Mouse (Mus musculus) Patski (cell line): ENCODE measurements around the gene Fam129a. TPM values are rescaled to one million over a fixed set of nuclear protein-coding genes. Genes with fewer than 3 reads are reported as not detected.

ENCODE experiments used
- ATAC-seq: fragments of 100-300 bp; one replicate; pipeline ENCODE4 v1.8.0; 2021
- CTCF ChIA-PET: fragments of 350-600 bp; sonication (Branson Sonifier 250); formaldehyde crosslinking; loops from one replicate; lab custom pipeline; 2022; ENCODE audit warnings: inconsistent platforms; lab: Charles Lee
- POLR2A ChIA-PET: fragments of 350-600 bp; sonication (Branson Sonifier 250); formaldehyde crosslinking; loops from one replicate; lab custom pipeline; 2022; ENCODE audit warnings: antibody characterized with exemption, inconsistent platforms; lab: Charles Lee
- DNase-seq: peaks from one replicate; pipeline ENCODE4 v3.0.0-alpha.2; 2011; ENCODE audit warnings: low read depth, low spot score
- H3K27me3 ChIP-seq: fragments of 371-371 bp; one replicate; pipeline ENCODE4 v1.5.1; 2021
- CTCF ChIP-seq: fragments of 100-300 bp; IDR thresholded peaks from one replicate; pipeline ENCODE4 v1.5.1; 2021
- in situ Hi-C: fragments of 300-500 bp; cut with MboI; formaldehyde crosslinking; loops from 3 replicates; pipeline ENCODE4 v1.11.1; 2018; ENCODE audit warnings: low pct_unique_long_range_greater_than_20kb, mixed read lengths
- polyA plus RNA-seq: library from polyadenylated mRNA; unstranded; gene quantifications from one replicate; pipeline ENCODE4 v1.2.3, GENCODE M21; 2021

Gene Fam129a
- polyA plus RNA-seq, 1 experiment from 2014 or later: 0.27 TPM

DNA sequence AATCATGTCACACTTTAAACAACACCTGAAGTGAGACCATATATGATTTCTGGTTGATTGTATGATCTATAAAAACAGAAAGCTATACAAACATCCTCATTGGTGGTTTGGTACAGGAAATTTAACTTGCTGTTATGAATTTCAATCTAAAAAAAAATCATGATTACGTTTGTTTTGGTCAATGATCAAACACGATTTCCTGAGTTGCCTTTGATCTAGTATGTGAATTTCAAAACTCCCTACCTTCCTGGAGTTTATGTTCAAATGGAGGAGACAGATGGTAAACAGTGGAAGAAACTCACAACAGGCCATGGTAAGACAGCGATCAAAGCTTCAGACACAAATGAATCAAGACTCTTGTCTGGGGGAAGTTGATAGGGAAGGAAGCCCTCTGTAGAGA is 65.7 kb downstream of the Fam129a start:
- POLR2A ChIA-PET: no interaction called here
- in situ Hi-C loops: no loop called here
- no peak for ATAC-seq
- TF ChIP-seq CTCF: no peak
- CTCF ChIA-PET: interaction anchor here (0.9 to 1.0 kb wide), 2 partner anchors 30 to 45 kb away, joined by 3 read pairs; no protein-coding TSS in a partner anchor
- H3K27me3 ChIP-seq: no peaks in the 10 kb centered on the region
- DNase-seq: no peak

DNA sequence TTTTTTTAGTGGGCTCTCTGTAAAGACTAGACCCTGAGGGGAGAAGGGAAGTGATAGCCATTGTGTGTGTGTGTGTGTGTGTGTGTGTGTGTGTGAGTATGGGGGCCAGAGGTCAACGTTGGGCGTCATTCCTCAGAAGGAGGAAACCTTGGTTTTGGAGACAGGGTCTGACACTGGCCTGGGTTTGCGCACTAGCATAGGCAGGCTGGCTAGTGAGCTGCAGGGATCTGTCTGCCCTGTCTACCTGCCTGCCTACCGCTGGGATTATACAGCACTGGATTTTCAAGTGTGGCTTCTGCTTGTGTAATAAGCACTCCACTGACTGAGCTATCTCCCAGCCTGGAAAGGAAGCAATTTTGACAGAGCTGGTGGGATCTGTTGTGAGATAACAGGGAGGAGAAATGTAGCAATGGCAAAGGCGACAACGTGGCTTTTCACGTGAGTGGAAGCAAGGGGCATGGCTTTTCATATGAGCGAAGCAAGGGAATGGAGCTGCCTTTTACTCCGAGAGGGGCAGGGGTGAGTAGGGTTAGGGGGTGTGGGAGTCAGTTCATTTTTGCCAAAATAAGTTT is 66.5 kb downstream of the Fam129a start:
- ATAC-seq (no peak), DNase-seq (no peak)
- in situ Hi-C loops: no loop called here
- TF ChIP-seq CTCF: no peak
- ChIA-PET POLR2A (no interaction called here), CTCF (no interaction called here)
- H3K27me3 ChIP-seq: no peaks in the 10 kb centered on the region

DNA sequence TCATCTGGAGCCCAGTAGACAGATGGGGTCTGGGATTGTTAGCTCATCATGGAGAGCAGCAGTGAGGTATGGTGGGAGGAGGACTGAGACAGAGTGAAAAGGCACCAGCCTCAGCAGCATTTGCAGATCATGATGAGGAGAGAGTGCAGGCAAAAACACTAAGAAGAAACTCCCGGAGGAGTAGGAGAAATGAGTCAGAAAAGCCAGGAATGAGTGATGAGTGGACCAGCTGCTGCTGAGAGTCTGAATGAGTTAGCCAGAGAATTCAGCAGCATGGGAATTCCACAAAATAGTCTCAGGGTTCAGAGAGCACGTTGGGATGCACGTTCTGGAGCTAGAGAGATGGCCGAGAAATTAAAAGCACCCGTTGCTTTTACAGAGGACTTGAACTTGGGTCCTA is 67.4 kb downstream of the Fam129a start:
- DNase-seq (no peak), ATAC-seq (no peak)
- in situ Hi-C loops: no loop called here
- no peak for TF ChIP-seq CTCF
- CTCF ChIA-PET: no interaction called here
- POLR2A ChIA-PET: no interaction called here
- H3K27me3 ChIP-seq: no peaks in the 10 kb centered on the region

DNA sequence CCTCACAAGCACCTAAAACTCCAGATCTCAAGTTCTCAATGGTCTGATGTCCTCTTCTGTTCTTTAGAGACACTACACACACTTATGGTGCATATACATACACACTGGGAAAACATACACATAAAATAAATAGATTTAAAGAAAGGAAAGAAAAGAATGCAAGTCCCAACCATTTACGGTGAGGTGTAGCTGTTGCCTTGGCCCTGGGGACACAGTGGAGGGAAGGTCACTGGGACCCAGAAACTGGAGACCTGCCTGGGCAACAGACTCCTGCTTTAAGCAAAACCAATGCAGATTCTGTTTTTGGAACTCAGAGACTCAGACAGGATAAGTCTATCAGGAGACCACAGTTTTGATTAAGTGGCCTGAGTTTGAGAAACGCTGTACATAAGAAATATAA is 67.8 kb downstream of the Fam129a start:
- in situ Hi-C loops: no loop called here
- DNase-seq (no peak), ATAC-seq (no peak)
- ChIA-PET CTCF (no interaction called here), POLR2A (no interaction called here)
- TF ChIP-seq CTCF: no peak
- H3K27me3 ChIP-seq: no peaks in the 10 kb centered on the region

DNA sequence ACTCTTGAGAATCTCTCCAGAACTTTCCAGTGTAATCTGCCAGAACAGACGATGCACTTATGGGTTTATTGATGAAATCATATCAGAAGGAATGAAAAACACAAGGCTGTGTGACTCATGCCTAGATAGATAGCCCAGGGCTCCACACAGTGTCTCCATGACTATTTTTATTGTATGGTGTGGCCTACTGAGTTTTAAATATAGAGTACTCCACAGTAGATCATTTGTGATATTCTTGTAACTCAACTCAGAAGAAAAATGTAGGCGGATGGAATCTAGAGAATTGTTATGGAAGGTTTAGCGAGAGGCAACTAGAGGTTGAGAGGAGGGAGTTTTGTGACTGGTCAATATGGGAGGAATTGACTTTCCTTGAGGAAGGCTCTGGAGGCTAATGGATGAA is 75.4 kb downstream of the Fam129a start:
- ChIA-PET CTCF (no interaction called here), POLR2A (no interaction called here)
- no peak for DNase-seq
- no peaks in the 10 kb centered on the region for H3K27me3 ChIP-seq
- no peak for ATAC-seq
- in situ Hi-C loops: no loop called here
- TF ChIP-seq CTCF: no peak

DNA sequence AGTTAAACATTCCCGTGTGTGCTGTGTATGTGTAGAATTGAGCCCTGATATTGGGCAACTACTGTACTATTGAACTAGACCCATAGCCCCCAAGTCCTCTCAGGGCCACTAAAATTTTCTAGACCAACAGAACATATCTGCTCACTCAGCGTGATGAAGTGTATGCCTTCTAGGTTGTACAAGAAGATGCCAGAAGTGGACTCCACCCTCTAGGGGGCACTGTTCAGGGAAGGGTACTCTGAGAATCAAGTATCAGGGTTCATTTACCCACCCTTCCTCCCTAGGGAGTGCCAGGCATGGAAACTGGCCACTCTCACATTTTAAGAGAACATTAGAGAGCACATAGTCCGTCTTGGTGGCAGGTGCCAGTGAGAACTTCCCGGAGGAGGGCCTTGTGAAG is 77.1 kb downstream of the Fam129a start:
- ATAC-seq: no peak
- CTCF ChIA-PET: no interaction called here
- DNase-seq: no peak
- TF ChIP-seq CTCF: peak; percentile 18
- H3K27me3 ChIP-seq: no peaks in the 10 kb centered on the region
- in situ Hi-C loops: no loop called here
- POLR2A ChIA-PET: no interaction called here

DNA sequence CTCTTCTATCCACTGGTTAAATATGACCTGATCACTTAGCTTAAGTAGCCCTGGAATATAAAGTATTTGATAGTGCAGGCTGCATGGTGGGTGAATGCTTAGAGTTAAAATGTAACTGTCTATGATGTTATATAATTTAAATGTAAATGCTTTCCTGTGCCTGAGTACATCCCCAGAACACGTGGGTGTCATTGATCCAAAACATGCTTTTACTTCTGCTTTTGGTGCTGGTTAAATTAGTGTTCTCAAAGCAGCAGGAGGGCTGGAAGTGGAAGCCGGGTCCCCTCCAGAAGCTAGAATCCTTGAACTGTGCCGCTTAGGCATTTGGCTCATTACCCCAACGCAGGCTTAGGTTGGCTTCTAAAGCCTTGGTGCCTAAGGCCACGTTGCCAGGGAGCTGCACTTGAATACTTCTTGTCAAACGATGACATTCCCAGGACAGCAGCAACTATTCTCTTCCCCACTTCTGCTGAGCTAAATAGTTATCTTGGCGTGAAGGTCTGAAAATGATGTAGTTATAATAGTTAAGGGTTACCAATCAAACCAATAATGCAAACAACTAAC is 86.1 kb downstream of the Fam129a start:
- no peaks in the 10 kb centered on the region for H3K27me3 ChIP-seq
- in situ Hi-C loops: no loop called here
- ChIA-PET CTCF (no interaction called here), POLR2A (no interaction called here)
- no peak for DNase-seq
- ATAC-seq: no peak
- TF ChIP-seq CTCF: no peak

DNA sequence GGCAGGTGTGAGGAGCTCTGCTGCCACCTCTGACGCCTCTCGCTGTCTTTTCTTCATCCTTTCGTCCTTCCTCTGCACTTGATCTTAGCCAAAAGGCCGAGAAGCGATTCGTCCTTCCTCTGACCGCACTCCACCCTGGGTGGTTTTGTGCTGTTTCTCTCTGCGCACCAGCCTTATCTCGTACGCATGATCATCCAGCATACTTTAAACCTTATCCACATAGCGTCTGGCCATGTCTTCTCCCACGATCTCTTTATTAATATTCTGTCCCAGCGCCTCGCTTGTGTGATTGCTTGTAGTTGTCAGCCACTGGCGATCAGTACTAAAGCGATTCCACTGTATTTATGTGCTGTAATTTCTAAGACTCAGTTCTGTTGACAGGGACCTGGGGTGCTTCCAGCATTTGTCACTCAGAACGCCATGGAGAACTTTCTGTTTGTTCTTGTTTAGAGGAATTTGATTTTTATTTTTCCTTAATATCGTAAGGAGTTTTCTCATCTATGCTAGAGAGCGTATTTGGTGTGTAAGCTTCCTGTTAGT is 87.4 kb downstream of the Fam129a start:
- in situ Hi-C loops: no loop called here
- ATAC-seq (no peak), DNase-seq (no peak)
- ChIA-PET CTCF (no interaction called here), POLR2A (no interaction called here)
- TF ChIP-seq CTCF: no peak
- H3K27me3 ChIP-seq: no peaks in the 10 kb centered on the region

DNA sequence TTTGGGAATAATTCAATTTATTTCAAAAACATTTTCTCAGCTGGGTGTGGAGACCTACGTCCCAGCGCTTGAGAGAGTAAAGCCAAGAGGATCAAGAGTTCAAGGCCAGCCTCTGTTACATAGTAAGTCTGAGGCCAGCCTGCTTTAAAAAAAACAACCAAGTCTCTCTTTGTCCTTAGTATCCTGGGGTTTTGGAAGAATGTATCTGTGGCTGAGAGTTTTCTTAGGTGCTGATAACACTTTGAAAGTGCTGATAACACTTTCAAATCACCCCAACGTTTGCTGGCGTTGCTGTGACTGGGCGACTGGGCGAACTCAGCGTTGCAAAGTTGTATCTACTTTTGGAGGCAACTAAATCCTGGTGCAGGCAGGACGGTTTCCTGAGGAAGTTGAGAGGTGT is 88.7 kb downstream of the Fam129a start:
- in situ Hi-C loops: no loop called here
- ATAC-seq (no peak), DNase-seq (no peak)
- ChIA-PET CTCF (no interaction called here), POLR2A (no interaction called here)
- no peak for TF ChIP-seq CTCF
- H3K27me3 ChIP-seq: no peaks in the 10 kb centered on the region

DNA sequence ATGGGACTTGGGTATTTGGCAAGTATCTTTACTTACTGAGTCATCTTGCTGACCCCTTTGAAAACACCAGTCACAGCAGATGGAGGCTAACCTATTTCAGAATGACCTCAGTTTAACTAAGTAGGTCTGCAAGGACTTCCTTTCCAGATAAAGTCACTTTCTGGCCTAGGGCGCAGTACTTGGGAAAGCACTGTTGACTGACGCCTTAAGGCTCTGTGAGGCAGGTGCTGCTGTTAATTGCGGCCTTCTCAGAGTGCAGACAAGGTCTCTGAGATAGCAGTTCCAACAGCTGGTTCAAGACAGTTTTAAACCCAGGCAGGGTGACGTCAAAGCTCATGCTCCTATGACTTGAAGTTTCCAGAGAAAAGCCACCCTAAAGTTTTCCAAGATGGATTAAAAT is 89.3 kb downstream of the Fam129a start:
- POLR2A ChIA-PET: no interaction called here
- no peaks in the 10 kb centered on the region for H3K27me3 ChIP-seq
- no peak for ATAC-seq
- in situ Hi-C loops: no loop called here
- no peak for TF ChIP-seq CTCF
- CTCF ChIA-PET: interaction anchor here (1.3 kb wide), 1 partner anchor 11 kb away, joined by 3 read pairs; no protein-coding TSS in a partner anchor
- DNase-seq: no peak

DNA sequence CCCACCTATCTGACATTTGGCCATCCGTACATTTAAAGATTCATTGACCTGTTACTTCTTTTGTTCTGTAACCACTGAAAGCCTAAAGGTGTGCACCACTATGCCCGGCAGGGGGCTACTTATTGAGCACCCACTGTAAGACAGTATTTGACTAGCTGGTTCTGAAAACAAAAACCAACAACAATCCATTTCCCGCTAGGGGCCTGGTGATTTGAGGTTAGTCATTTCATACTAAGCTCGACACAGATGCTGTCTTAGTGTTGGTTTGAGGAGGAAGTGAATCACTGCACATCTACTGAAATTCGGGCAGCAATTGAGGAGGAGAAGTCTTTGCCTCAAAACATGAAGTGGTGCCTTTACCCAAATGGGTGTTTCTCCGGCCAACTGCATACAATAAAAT is 89.9 kb downstream of the Fam129a start:
- no peak for ATAC-seq
- H3K27me3 ChIP-seq: no peaks in the 10 kb centered on the region
- in situ Hi-C loops: no loop called here
- ChIA-PET POLR2A (no interaction called here), CTCF (interaction anchor here (1.3 kb wide), 1 partner anchor 12 kb away, joined by 3 read pairs; no protein-coding TSS in a partner anchor)
- TF ChIP-seq CTCF: no peak
- DNase-seq: no peak
